Mouse (Mus musculus) natural killer cell, adult 2 months (primary cell): ENCODE results near the gene Pigx.

Source experiments
- DNase-seq, 2 experiments: peaks; one replicate each; pipeline ENCODE4 v3.0.0; 2022; ENCODE audit warnings: low spot score in 2 of 2

The Pigx gene

DNA sequence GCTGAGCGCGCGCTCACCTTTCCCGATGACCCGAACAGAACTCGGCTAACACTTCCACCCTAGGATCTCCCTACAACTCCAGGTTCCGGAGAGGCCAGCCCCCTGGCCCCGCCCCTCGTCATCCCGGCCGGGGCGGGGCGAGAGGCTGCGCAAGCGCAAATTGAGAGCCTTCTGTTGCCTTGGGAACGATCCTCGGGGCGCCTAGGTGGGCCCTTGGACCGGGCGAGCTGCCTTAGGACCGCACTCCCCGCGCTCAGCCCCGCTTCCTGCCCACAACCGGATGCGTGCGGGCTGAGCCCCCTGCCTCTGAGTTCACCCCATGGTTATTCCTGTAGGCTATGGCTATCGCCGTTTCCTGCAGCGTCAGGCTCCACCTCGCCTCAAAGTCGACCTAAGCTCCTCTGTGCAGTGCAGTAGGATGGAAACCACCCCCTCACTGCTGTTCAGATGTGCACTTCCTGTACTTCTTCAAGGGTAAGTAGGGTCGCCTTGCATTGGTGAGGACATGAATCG, at the start of gene Pigx, which contains the start of gene Cep19:
Gene Pigx, minus strand, starts transcription at position 103 of the 513 bp plus-strand sequence.
Gene Cep19, plus strand, starts transcription at position 163 of the 513 bp plus-strand sequence.
- peak; percentile 76 to 79 for DNase-seq

DNA sequence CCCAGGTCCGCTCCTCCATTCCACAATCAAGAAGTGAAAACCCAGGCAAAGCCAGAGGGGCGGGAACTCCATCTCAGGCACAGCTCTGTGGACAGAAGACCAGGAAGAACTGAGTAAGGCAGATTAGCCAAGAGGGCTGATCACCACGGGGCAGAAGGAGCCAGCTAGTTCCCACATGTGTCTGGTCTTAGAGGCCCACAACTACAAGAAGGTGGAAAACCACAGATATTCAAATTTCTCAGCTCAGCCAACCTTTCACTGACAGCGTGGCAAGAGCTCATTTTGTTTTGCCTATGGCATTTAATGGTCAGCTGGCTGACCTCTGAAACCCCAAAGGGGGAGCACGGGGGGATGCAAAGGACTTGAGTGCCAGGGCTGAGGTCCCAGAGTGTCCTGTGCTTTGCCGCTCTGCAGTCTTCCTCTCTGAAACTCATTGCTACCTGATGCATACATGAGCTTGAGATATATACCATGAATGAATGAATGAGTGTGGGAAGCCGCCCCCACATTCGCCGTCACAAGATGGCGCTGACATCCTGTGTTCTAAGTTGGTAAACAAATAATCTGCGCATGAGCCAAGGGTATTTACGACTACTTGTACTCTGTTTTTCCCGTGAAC, 48.2 kb upstream of the Pigx start:
- DNase-seq = peak in 1 of 2 experiments; percentile 23

GRCm38 (mm10) chr16:32144592-32144991, 45.1 kb upstream of the Pigx start:
- no peak for DNase-seq

GRCm38 (mm10) chr16:32143766-32144165, 44.2 kb upstream of the Pigx start:
- no peak for DNase-seq

- no peak for DNase-seq
These were observed 39.4 kb upstream of the Pigx start for GRCm38 (mm10) chr16:32138954-32139353.

GRCm38 (mm10) chr16:32135842-32136357, 36.4 kb upstream of the Pigx start:
- DNase-seq = no peak

GRCm38 (mm10) chr16:32133148-32133547, 33.6 kb upstream of the Pigx start:
- no peak for DNase-seq

- DNase-seq = peak; percentile 75
These were observed 30.8 kb upstream of the Pigx start for GRCm38 (mm10) chr16:32130190-32130826.

GRCm38 (mm10) chr16:32129449-32130189, 30.1 kb upstream of the Pigx start:
- DNase-seq = peak in 1 of 2 experiments; percentile 35

DNA sequence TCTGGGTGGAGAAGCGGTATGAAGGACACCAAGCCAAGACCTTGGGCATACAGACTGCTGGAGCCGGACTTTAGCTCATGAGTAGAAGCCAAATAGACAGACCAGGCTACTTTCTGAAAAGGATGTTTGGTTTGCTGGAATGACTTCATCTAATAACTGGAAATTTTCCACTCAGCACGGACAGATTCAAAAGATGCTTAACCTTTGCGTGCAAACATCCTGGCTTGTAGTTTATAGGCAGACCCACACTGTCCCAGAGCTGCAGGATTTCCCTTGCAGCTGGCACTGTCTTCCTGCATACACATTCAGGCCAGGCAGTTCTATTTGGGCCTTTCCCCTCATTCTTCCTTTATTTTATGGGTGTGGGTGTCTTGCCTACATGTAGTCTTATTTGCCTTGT, 27.5 kb upstream of the Pigx start:
- no peak for DNase-seq

DNA sequence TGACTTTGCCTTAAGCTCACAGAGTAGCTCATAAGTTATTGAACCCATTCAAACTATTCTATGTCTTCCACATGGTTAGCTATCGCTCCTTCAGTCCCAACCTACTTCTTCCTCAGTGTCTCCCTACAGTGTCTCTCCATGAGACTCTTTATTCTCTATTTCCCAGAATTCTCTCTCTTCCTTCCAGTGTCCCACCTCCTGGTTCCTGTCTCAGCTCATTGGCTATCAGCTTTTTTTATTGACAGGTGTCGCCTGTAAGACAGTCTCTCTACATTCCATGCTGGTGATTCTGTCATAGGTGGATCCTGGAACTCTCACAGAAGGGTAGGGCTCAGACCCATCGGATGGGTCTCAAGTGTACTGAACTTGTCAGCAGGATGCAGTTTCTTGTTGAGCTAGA, 25.8 kb upstream of the Pigx start:
- DNase-seq = no peak

DNA sequence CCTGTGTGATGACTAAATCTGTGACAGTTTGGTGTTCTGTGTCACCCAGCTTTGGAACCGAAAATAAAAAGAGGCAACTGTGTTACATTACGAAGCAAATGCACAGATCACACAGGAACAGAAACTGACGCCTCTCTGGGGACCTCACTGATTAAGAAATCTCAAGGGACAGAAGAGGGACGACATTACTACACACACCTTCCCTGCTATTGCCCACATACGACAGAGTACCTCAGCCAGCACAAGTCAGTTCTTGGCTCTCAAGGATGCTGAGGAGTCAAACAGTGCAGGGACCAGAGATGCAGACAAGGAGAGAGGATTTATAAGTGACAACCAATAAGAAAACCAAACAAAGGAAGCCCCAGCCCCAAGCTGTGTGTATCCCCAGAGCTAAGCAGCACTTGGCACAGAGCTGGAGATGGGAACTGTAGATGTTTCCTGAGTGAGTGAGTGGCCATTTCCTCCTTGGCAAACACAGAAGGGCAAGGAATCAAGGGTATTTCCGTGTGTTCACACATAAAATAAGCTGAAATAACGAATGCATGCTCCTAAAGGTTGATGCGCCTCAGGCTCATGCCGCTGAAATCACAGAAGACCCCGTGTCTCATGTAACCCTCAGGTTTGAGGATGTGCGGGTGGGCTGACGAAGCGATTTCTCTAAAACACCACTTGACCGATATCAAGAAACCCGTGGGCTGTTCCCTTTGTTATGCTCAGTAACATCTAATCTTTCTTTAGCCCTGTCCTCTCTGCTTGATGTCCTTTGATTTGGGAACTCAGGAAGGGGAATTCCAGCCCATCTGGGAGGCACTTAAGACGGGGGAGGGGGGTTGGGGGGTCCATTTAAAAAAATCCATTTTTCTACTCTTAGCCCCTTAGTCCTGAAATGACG, 25.1 kb upstream of the Pigx start:
- DNase-seq = peak; percentile 38 to 80

GRCm38 (mm10) chr16:32124020-32124419, 24.5 kb upstream of the Pigx start:
- DNase-seq = no peak

DNA sequence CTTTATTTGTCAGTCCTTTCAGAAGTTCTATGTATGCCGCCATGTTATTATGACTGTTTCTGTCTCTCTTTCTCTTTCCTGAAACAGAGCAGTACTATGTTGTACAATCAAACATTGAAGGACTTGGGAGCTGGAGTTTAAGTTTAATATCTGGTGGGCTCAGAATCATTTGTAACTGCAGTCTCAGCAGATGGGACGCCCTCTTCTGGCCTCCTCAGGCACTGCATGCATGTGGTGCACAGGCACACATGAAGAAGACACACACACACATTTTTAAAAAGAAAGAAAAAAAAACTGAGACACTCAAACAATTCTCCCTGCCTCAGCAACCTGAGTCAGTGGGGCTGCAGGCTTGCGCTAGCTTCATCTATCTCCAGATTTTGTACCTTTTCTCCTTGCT, 20.9 kb upstream of the Pigx start:
- DNase-seq = no peak

GRCm38 (mm10) chr16:32116186-32116585, 16.6 kb upstream of the Pigx start:
- no peak for DNase-seq

- DNase-seq = no peak
These were observed 16.2 kb upstream of the Pigx start for GRCm38 (mm10) chr16:32115781-32116180.

DNA sequence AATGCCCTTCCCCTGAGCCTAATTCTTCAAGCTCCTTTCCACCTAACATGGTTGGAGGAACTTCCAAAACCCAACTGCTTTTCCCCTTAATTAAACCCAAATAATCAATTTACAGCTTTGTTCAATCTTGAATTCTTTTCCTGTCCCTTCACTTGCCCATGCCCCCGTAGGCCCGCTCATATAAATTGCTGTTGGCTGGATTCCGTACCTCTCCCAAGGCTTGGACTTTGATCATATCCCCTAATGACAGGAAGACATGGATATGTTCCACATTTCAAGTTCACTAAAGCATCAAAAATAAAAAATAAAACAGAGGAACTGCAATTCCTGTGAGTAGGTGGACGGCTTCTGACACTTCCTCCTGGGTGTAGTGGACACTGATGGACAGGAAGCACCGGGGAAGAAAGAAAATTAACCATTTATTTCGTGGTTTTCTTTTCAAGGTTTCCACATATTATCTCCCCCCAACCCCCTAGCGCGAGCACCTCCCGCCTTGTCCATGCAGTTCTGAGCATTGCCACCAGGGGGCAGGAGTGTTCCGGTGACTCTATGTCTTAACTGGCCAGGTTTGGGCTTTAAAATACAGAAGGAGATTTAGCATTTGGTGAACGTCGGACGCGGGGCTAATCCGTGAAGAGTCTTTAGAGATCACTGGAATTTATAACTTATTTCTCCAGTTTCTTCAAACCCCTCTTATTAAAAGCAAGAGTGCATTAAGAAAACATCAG, 15.6 kb upstream of the Pigx start:
- DNase-seq = peak; percentile 79 to 87

DNA sequence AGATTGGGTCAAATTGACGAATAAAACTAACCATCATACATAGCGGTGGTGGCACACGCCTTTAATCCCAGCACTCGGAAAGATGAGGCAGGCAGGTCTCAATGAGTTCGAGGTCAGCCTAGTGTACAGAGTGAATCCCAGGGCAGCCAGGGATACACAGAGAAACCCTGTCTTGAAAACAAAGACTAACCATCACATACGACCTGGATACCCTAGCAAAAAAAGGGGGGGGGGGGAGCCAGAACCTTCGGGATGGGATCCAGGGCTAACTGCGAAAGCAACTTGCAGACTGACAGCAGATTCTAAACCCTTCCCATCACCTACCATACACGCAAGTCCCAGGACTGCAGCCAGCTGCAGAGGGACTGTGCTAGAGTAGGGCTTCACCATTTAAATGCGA, 14.9 kb upstream of the Pigx start:
- no peak for DNase-seq

DNA sequence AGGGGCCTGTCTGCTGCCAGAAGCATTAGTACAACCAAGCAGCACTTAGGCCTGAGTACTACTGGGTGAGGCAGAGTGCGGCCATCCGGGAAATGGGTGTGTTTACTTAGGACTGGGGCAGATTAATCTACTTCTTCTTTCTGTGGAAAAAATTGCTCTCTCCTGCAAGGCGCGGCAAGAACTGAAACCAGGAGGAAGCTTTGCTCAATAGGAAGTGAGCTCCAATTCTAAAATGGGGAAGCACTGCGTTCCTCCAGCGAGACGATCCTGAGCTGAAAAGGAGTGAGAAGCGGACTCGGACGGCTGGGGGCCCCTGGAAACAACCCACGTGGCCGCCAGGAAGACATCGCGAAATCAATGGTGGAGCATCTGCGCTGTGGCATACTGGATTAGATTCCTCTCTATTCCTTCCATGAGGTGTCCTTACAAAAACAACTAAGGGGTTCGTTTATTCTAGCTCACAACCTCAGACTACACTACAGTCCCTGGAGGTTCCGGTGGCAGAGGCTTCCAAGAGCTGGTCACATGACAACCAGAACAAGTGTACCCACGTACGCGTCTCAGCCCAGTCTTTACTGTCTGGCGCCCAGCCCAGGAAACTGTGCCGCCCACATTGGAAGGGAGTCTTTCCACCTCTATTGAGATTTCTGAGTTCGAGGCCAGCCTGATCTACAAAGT, 14.1 kb upstream of the Pigx start:
- peak; percentile 56 to 72 for DNase-seq
